Mouse (Mus musculus) neural tube, embryonic 12.5 days (tissue): ENCODE results near the gene Dedd. TPM values are rescaled to one million over a fixed set of nuclear protein-coding genes. Genes with fewer than 3 reads are reported as not detected.

Experiments used
- ATAC-seq: fragments of 200-750 bp; cut with Nextera tagmentation; 2 replicates; pipeline ENCODE4 v1.8.0; 2017; ENCODE audit warnings: low read depth, mild to moderate bottlenecking, moderate TSS enrichment, moderate library complexity; ENCODE audit not compliant: low FRiP score
- H3K27ac ChIP-seq: fragments of 300-500 bp; sonication (generic); 2 replicates; pipeline ENCODE4 v1.5.1; 2016
- H3K27me3 ChIP-seq: fragments of 300-500 bp; sonication (generic); replicated peaks from 2 replicates; pipeline ENCODE4 v1.6.1; 2016; ENCODE audit warnings: mild to moderate bottlenecking
- H3K36me3 ChIP-seq: fragments of 300-500 bp; sonication (generic); 2 replicates; pipeline ENCODE4 v1.6.1; 2016; ENCODE audit warnings: mild to moderate bottlenecking
- H3K4me1 ChIP-seq: fragments of 300-500 bp; sonication (generic); 2 replicates; pipeline ENCODE4 v1.6.1; 2016
- H3K4me2 ChIP-seq: fragments of 300-500 bp; sonication (generic); replicated peaks from 2 replicates; pipeline ENCODE4 v1.6.1; 2016; ENCODE audit warnings: mild to moderate bottlenecking
- H3K4me3 ChIP-seq: fragments of 300-500 bp; sonication (generic); 2 replicates; pipeline ENCODE4 v1.5.1; 2016
- H3K9ac ChIP-seq: fragments of 300-500 bp; sonication (generic); 2 replicates; pipeline ENCODE4 v1.6.1; 2016; ENCODE audit warnings: mild to moderate bottlenecking
- H3K9me3 ChIP-seq: fragments of 300-500 bp; sonication (generic); 2 replicates; pipeline ENCODE4 v1.6.1; 2016; ENCODE audit warnings: mild to moderate bottlenecking
- WGBS: fragments of 180-500 bp; shearing (Covaris S2); methylation state at CpG from one replicate; pipeline ENCODE4 v1.1.7; 2016; 5-methylcytosine and 5-hydroxymethylcytosine counted together
- polyA plus RNA-seq: library from polyadenylated mRNA; unstranded; fragments of >200 nt; fragmentation: Nextera tagmentation; extraction: Ambion mirVana; gene quantifications from 2 replicates; pipeline ENCODE4 v1.2.1, GENCODE M21; 2016

Dedd gene
- polyA plus RNA-seq: 50.9 and 57.3 TPM in 2 replicates

GRCm38 (mm10) chr1:171328839-171329432 is at the start of gene Dedd:
TSS of gene Dedd (plus strand) at chr1:171329145.
- Histone ChIP-seq H3K4me2 (peak within 1 kb of the TSS; percentile 90), H3K4me3 (peak within 1 kb of the TSS; percentile 89), H3K36me3 (peaks cover 3% of the 10 kb centered on the region), H3K4me1 (peaks cover 35% of the 10 kb centered on the region), H3K9me3 (no peaks in the 10 kb centered on the region), H3K27me3 (no peaks in the 10 kb centered on the region), H3K27ac (peak within 1 kb of the TSS; percentile 97), H3K9ac (peak within 1 kb of the TSS; percentile 93)
- ATAC-seq: peak; percentile 94
- WGBS: under 1% methylated on average over 47 of the region's 48 CpGs

GRCm38 (mm10) chr1:171279721-171280120 is 49.2 kb upstream of the Dedd start:
- Histone ChIP-seq H3K4me3 (peak overlapping the region; percentile 52), H3K4me1 (peaks cover 27% of the 10 kb centered on the region), H3K9ac (peak overlapping the region; percentile 66), H3K36me3 (peaks cover 59% of the 10 kb centered on the region), H3K4me2 (peak overlapping the region; percentile 76), H3K27ac (no peak overlapping the region), H3K9me3 (no peaks in the 10 kb centered on the region), H3K27me3 (no peaks in the 10 kb centered on the region)
- ATAC-seq: no peak
- WGBS: 59% methylated on average over 5 of the region's 5 CpGs

- Histone ChIP-seq H3K4me3 (peak overlapping the region; percentile 52), H3K4me2 (peak overlapping the region; percentile 76), H3K9ac (peak overlapping the region; percentile 66), H3K4me1 (peaks cover 27% of the 10 kb centered on the region), H3K27me3 (no peaks in the 10 kb centered on the region), H3K27ac (no peak overlapping the region; the same call in 1 of the 2 replicates), H3K9me3 (no peaks in the 10 kb centered on the region), H3K36me3 (peaks cover 59% of the 10 kb centered on the region)
- whole genome bisulfite sequencing: 1% methylated on average over 25 of the region's 25 CpGs
- no peak; the same call in 1 of the 2 replicates for ATAC-seq
Measured at GRCm38 (mm10) chr1:171280250-171280915, 48.6 kb upstream of the Dedd start.

GRCm38 (mm10) chr1:171280916-171281527 is 47.9 kb upstream of the Dedd start, which contains the start of gene Ppox:
TSS of gene Ppox (minus strand) at chr1:171281186.
- under 1% methylated on average over 26 of the region's 26 CpGs for WGBS
- peak; percentile 98 for ATAC-seq
- H3K36me3 ChIP-seq: peaks cover 59% of the 10 kb centered on the region

GRCm38 (mm10) chr1:171281528-171281923 is 47.4 kb upstream of the Dedd start:
- Histone ChIP-seq H3K9ac (peak overlapping the region; percentile 54), H3K36me3 (peaks cover 59% of the 10 kb centered on the region), H3K4me1 (peaks cover 31% of the 10 kb centered on the region), H3K4me3 (peak overlapping the region; percentile 41), H3K4me2 (peak overlapping the region; percentile 76), H3K27ac (peak overlapping the region; percentile 59), H3K27me3 (no peaks in the 10 kb centered on the region), H3K9me3 (no peaks in the 10 kb centered on the region)
- ATAC-seq: peak; percentile 52
- 1% methylated on average over 10 of the region's 10 CpGs for WGBS

More at GRCm38 (mm10) chr1:171280916-171281527, 47.9 kb upstream of the Dedd start, which contains the start of gene Ppox:
- H3K27me3 ChIP-seq: no peaks in the 10 kb centered on the region
- H3K27ac ChIP-seq: peak within 1 kb of the TSS; percentile 59
- H3K4me2 ChIP-seq: peak within 1 kb of the TSS; percentile 76
- no peaks in the 10 kb centered on the region for H3K9me3 ChIP-seq
- peaks cover 27% of the 10 kb centered on the region for H3K4me1 ChIP-seq
- H3K9ac ChIP-seq: peak within 1 kb of the TSS; percentile 66
- peak within 1 kb of the TSS; percentile 52 for H3K4me3 ChIP-seq

- Histone ChIP-seq H3K4me1 (peaks cover 38% of the 10 kb centered on the region), H3K27me3 (no peaks in the 10 kb centered on the region), H3K4me3 (no peak overlapping the region), H3K9me3 (no peaks in the 10 kb centered on the region), H3K9ac (no peak overlapping the region), H3K4me2 (peak overlapping the region; percentile 76; the same call in 1 of the 2 replicates), H3K27ac (no peak overlapping the region), H3K36me3 (peaks cover 52% of the 10 kb centered on the region)
- ATAC-seq: no peak
- WGBS: 80% methylated on average over 18 of the region's 18 CpGs
Measured at GRCm38 (mm10) chr1:171282086-171282805, 46.7 kb upstream of the Dedd start.

- Histone ChIP-seq H3K27ac (no peak overlapping the region), H3K4me1 (peaks cover 43% of the 10 kb centered on the region), H3K4me2 (no peak overlapping the region), H3K4me3 (no peak overlapping the region), H3K9ac (no peak overlapping the region), H3K36me3 (peaks cover 43% of the 10 kb centered on the region), H3K9me3 (no peaks in the 10 kb centered on the region), H3K27me3 (no peaks in the 10 kb centered on the region)
- no peak for ATAC-seq
- whole genome bisulfite sequencing: 91% methylated on average over 18 of the region's 18 CpGs
Measured at GRCm38 (mm10) chr1:171283188-171284160, 45.5 kb upstream of the Dedd start.

GRCm38 (mm10) chr1:171284491-171284890 is 44.5 kb upstream of the Dedd start:
- no peak overlapping the region for H3K9ac ChIP-seq
- H3K4me2 ChIP-seq: no peak overlapping the region
- no peak overlapping the region for H3K27ac ChIP-seq
- no peak overlapping the region for H3K4me3 ChIP-seq
- H3K9me3 ChIP-seq: no peaks in the 10 kb centered on the region
- H3K4me1 ChIP-seq: peaks cover 41% of the 10 kb centered on the region
- H3K27me3 ChIP-seq: no peaks in the 10 kb centered on the region
- WGBS: 92% methylated on average over 15 of the region's 15 CpGs
- ATAC-seq: no peak
- H3K36me3 ChIP-seq: peaks cover 46% of the 10 kb centered on the region

GRCm38 (mm10) chr1:171285096-171285892 is 43.7 kb upstream of the Dedd start:
- H3K27ac ChIP-seq: no peak overlapping the region
- no peaks in the 10 kb centered on the region for H3K27me3 ChIP-seq
- H3K9ac ChIP-seq: no peak overlapping the region
- H3K4me2 ChIP-seq: peak overlapping the region; percentile 63; the same call in 1 of the 2 replicates
- H3K4me1 ChIP-seq: peaks cover 33% of the 10 kb centered on the region
- no peak overlapping the region for H3K4me3 ChIP-seq
- no peak for ATAC-seq
- no peaks in the 10 kb centered on the region for H3K9me3 ChIP-seq
- 89% methylated on average over 20 of the region's 20 CpGs for WGBS
- H3K36me3 ChIP-seq: peaks cover 51% of the 10 kb centered on the region

- Histone ChIP-seq H3K9ac (peak overlapping the region; percentile 93; the same call in 1 of the 2 replicates), H3K27ac (no peak overlapping the region), H3K4me3 (peak overlapping the region; percentile 93), H3K9me3 (no peaks in the 10 kb centered on the region), H3K4me2 (peak overlapping the region; percentile 63), H3K36me3 (peaks cover 51% of the 10 kb centered on the region), H3K4me1 (peaks cover 25% of the 10 kb centered on the region), H3K27me3 (no peaks in the 10 kb centered on the region)
- no peak for ATAC-seq
- WGBS: 92% methylated on average over 19 of the region's 19 CpGs
Measured at GRCm38 (mm10) chr1:171286517-171286916, 42.4 kb upstream of the Dedd start.
